Mouse (Mus musculus) hindlimb bud, embryonic 11.5 days (tissue): ENCODE measurements around the gene Fat3.
A peak's percentile ranks its signal among the peaks of the same experiment; 100 is the strongest.

ENCODE experiments used
- DNase-seq: peaks from one replicate; pipeline ENCODE4 v3.0.0-alpha.2; 2012; ENCODE audit warnings: low read depth, low spot score; ENCODE audit errors: extremely low spot score

Gene Fat3

GRCm38 (mm10) chr9:16029715-16030285 is 471.3 kb downstream of the Fat3 start:
- DNase-seq: no peak

GRCm38 (mm10) chr9:16029066-16029465 is 472.0 kb downstream of the Fat3 start:
- no peak for DNase-seq

GRCm38 (mm10) chr9:16028394-16028911 is 472.6 kb downstream of the Fat3 start:
- DNase-seq: no peak

GRCm38 (mm10) chr9:16026054-16026453 is 475.0 kb downstream of the Fat3 start:
- no peak for DNase-seq

GRCm38 (mm10) chr9:16024706-16025105 is 476.4 kb downstream of the Fat3 start:
- DNase-seq: no peak

- DNase-seq: no peak
Observed at GRCm38 (mm10) chr9:16014115-16014514, 487.0 kb downstream of the Fat3 start.

- no peak for DNase-seq
Observed at GRCm38 (mm10) chr9:16011382-16011781, 489.7 kb downstream of the Fat3 start.

- no peak for DNase-seq
Observed at GRCm38 (mm10) chr9:16007516-16007915, 493.6 kb downstream of the Fat3 start.

- DNase-seq: no peak
Observed at GRCm38 (mm10) chr9:16002991-16003390, 498.1 kb downstream of the Fat3 start.

GRCm38 (mm10) chr9:15994762-15995161 is 506.3 kb downstream of the Fat3 start:
- no peak for DNase-seq

- DNase-seq: no peak
Observed at GRCm38 (mm10) chr9:15994177-15994576, 506.9 kb downstream of the Fat3 start.

GRCm38 (mm10) chr9:15992158-15992846 is 508.8 kb downstream of the Fat3 start:
- no peak for DNase-seq

GRCm38 (mm10) chr9:15978317-15978716 is 522.8 kb downstream of the Fat3 start:
- no peak for DNase-seq

GRCm38 (mm10) chr9:15976959-15977663 is 524.0 kb downstream of the Fat3 start:
- no peak for DNase-seq

- no peak for DNase-seq
Observed at GRCm38 (mm10) chr9:15975999-15976398, 525.1 kb downstream of the Fat3 start.

GRCm38 (mm10) chr9:15972201-15972600 is 528.9 kb downstream of the Fat3 start:
- no peak for DNase-seq

- DNase-seq: no peak
Observed at GRCm38 (mm10) chr9:15971393-15971792, 529.7 kb downstream of the Fat3 start.

- peak; percentile 22 for DNase-seq
Observed at GRCm38 (mm10) chr9:15964198-15964597, 536.9 kb downstream of the Fat3 start.

GRCm38 (mm10) chr9:15962886-15963285 is 538.2 kb downstream of the Fat3 start:
- no peak for DNase-seq

GRCm38 (mm10) chr9:15958224-15958787 is 542.8 kb downstream of the Fat3 start:
- no peak for DNase-seq

- no peak for DNase-seq
Observed at GRCm38 (mm10) chr9:15957816-15958215, 543.3 kb downstream of the Fat3 start.
